Mouse (Mus musculus) kidney, embryonic 16.5 days (tissue): Measurements from ENCODE around the gene 2310061I04Rik. TPM values are rescaled to one million over a fixed set of nuclear protein-coding genes. Genes with fewer than 3 reads are reported as not detected.

Experiments
- ATAC-seq: fragments of 200-750 bp; cut with Nextera tagmentation; 2 replicates; pipeline ENCODE4 v1.8.0; 2017; ENCODE audit warnings: moderate TSS enrichment; ENCODE audit not compliant: low FRiP score, low TSS enrichment
- H3K27ac ChIP-seq: fragments of 300-500 bp; sonication (generic); 2 replicates; pipeline ENCODE4 v1.5.1; 2014; ENCODE audit warnings: low read length
- H3K27me3 ChIP-seq: fragments of 300-500 bp; sonication (generic); 2 replicates; pipeline ENCODE4 v1.6.1; 2014; ENCODE audit warnings: low read length, control low read depth, mixed read lengths; ENCODE audit not compliant: insufficient read depth
- H3K36me3 ChIP-seq: fragments of 300-500 bp; sonication (generic); 2 replicates; pipeline ENCODE4 v1.6.1; 2014; ENCODE audit warnings: low read length, control low read depth, mixed read lengths; ENCODE audit not compliant: insufficient read depth
- H3K4me1 ChIP-seq: fragments of 300-500 bp; sonication (generic); 2 replicates; pipeline ENCODE4 v1.6.1; 2014; ENCODE audit warnings: low read length, control low read depth, mixed read lengths; ENCODE audit not compliant: insufficient read depth
- H3K4me2 ChIP-seq: fragments of 300-500 bp; sonication (generic); replicated peaks from 2 replicates; pipeline ENCODE4 v1.6.1; 2014; ENCODE audit warnings: low read depth, low read length
- H3K4me3 ChIP-seq: fragments of 300-500 bp; sonication (generic); 2 replicates; pipeline ENCODE4 v1.5.1; 2014; ENCODE audit warnings: mild to moderate bottlenecking, low read length
- H3K9ac ChIP-seq: fragments of 300-500 bp; sonication (generic); replicated peaks from 2 replicates; pipeline ENCODE4 v1.6.1; 2014; ENCODE audit warnings: low read length
- H3K9me3 ChIP-seq: fragments of 300-500 bp; sonication (generic); 2 replicates; pipeline ENCODE4 v1.6.1; 2016; ENCODE audit warnings: low read length, control low read depth
- WGBS: fragments of 180-500 bp; shearing (Covaris S2); extraction: QIAGEN DNeasy Blood & Tissue Kit; methylation state at CpG from one replicate; pipeline ENCODE4 v1.1.7; 2014; 5-methylcytosine and 5-hydroxymethylcytosine counted together
- polyA plus RNA-seq: library from polyadenylated mRNA; unstranded; fragments of >200 nt; fragmentation: Nextera tagmentation; extraction: Ambion mirVana; gene quantifications from 2 replicates; pipeline ENCODE4 v1.2.1, GENCODE M21; 2015

Gene 2310061I04Rik
- polyA plus RNA-seq, 1 experiment from 2014 or later: 33.3 TPM

- H3K27me3 ChIP-seq: no peaks in the 10 kb centered on the region
- no peaks in the 10 kb centered on the region for H3K9me3 ChIP-seq
- peak within 1 kb of the TSS; percentile 85 for H3K9ac ChIP-seq
- peak within 1 kb of the TSS; percentile 98 for H3K27ac ChIP-seq
- 0% methylated on average over 32 of the region's 48 CpGs for WGBS
- peak within 1 kb of the TSS; percentile 68 for H3K4me3 ChIP-seq
- peak within 1 kb of the TSS; percentile 83 for H3K4me2 ChIP-seq
- H3K4me1 ChIP-seq: peaks cover 51% of the 10 kb centered on the region
- peak; percentile 66 for ATAC-seq
- H3K36me3 ChIP-seq: no peaks in the 10 kb centered on the region
Measured at GRCm38 (mm10) chr17:35865481-35866280, 31.6 kb downstream of the 2310061I04Rik start, which contains the start of gene Ppp1r18. Gene Ppp1r18, plus strand, starts transcription at chr17:35865593.

GRCm38 (mm10) chr17:35864832-35865353 lies 32.3 kb downstream of the 2310061I04Rik start:
- Histone ChIP-seq H3K4me2 (peak overlapping the region; percentile 83), H3K27me3 (no peaks in the 10 kb centered on the region), H3K27ac (peak overlapping the region; percentile 98), H3K4me1 (peaks cover 48% of the 10 kb centered on the region), H3K4me3 (peak overlapping the region; percentile 68), H3K36me3 (no peaks in the 10 kb centered on the region), H3K9me3 (no peaks in the 10 kb centered on the region), H3K9ac (peak overlapping the region; percentile 85)
- 26% methylated on average over 10 of the region's 10 CpGs for WGBS
- ATAC-seq: no peak

GRCm38 (mm10) chr17:35861198-35861857 lies 35.9 kb downstream of the 2310061I04Rik start, which contains the start of gene Nrm:
Gene Nrm, plus strand, starts transcription at chr17:35861318.
- H3K4me2 ChIP-seq: peak within 1 kb of the TSS; percentile 83
- peak within 1 kb of the TSS; percentile 74 for H3K4me3 ChIP-seq
- H3K9ac ChIP-seq: peak within 1 kb of the TSS; percentile 81
- H3K9me3 ChIP-seq: no peaks in the 10 kb centered on the region
- WGBS: under 1% methylated on average over 47 of the region's 47 CpGs
- H3K4me1 ChIP-seq: peaks cover 22% of the 10 kb centered on the region
- peak within 1 kb of the TSS; percentile 88 for H3K27ac ChIP-seq
- peak; percentile 94 for ATAC-seq
- H3K36me3 ChIP-seq: peaks cover 19% of the 10 kb centered on the region; the same call in 1 of the 2 replicates
- no peaks in the 10 kb centered on the region for H3K27me3 ChIP-seq

GRCm38 (mm10) chr17:35860831-35861197 lies 36.4 kb downstream of the 2310061I04Rik start:
- 2% methylated on average over 12 of the region's 12 CpGs for WGBS
- Histone ChIP-seq H3K27ac (peak overlapping the region; percentile 88), H3K4me3 (peak overlapping the region; percentile 74), H3K9ac (peak overlapping the region; percentile 81), H3K36me3 (peaks cover 19% of the 10 kb centered on the region; the same call in 1 of the 2 replicates), H3K4me2 (peak overlapping the region; percentile 83), H3K4me1 (peaks cover 22% of the 10 kb centered on the region), H3K9me3 (no peaks in the 10 kb centered on the region), H3K27me3 (no peaks in the 10 kb centered on the region)
- peak; percentile 3; the same call in 1 of the 2 replicates for ATAC-seq

GRCm38 (mm10) chr17:35859835-35860234 lies 37.4 kb downstream of the 2310061I04Rik start:
- Histone ChIP-seq H3K27ac (no peak overlapping the region), H3K9ac (no peak overlapping the region), H3K9me3 (no peaks in the 10 kb centered on the region), H3K4me1 (peaks cover 16% of the 10 kb centered on the region), H3K4me3 (no peak overlapping the region), H3K27me3 (no peaks in the 10 kb centered on the region), H3K4me2 (no peak overlapping the region), H3K36me3 (peaks cover 24% of the 10 kb centered on the region; the same call in 1 of the 2 replicates)
- no peak for ATAC-seq
- 43% methylated on average over 2 of the region's 2 CpGs for WGBS

GRCm38 (mm10) chr17:35859371-35859770 lies 37.9 kb downstream of the 2310061I04Rik start:
- 96% methylated on average over 1 of the region's 1 CpGs for WGBS
- peaks cover 11% of the 10 kb centered on the region for H3K4me1 ChIP-seq
- H3K9me3 ChIP-seq: no peaks in the 10 kb centered on the region
- H3K4me2 ChIP-seq: no peak overlapping the region
- H3K27ac ChIP-seq: no peak overlapping the region
- H3K27me3 ChIP-seq: no peaks in the 10 kb centered on the region
- H3K36me3 ChIP-seq: peaks cover 29% of the 10 kb centered on the region
- no peak for ATAC-seq
- H3K9ac ChIP-seq: no peak overlapping the region
- H3K4me3 ChIP-seq: no peak overlapping the region

GRCm38 (mm10) chr17:35850974-35851373 lies 46.3 kb downstream of the 2310061I04Rik start:
- no peak for ATAC-seq
- H3K4me2 ChIP-seq: no peak overlapping the region
- no peak overlapping the region for H3K4me3 ChIP-seq
- no peaks in the 10 kb centered on the region for H3K27me3 ChIP-seq
- H3K9ac ChIP-seq: no peak overlapping the region
- no peak overlapping the region for H3K27ac ChIP-seq
- no peaks in the 10 kb centered on the region for H3K9me3 ChIP-seq
- peaks cover 75% of the 10 kb centered on the region for H3K36me3 ChIP-seq
- H3K4me1 ChIP-seq: no peaks in the 10 kb centered on the region
- 98% methylated on average over 3 of the region's 3 CpGs for WGBS

GRCm38 (mm10) chr17:35848112-35848511 lies 49.1 kb downstream of the 2310061I04Rik start:
- no peaks in the 10 kb centered on the region for H3K27me3 ChIP-seq
- 35% methylated on average over 1 of the region's 1 CpGs for WGBS
- peak; percentile 51; the same call in 1 of the 2 replicates for ATAC-seq
- peaks cover 72% of the 10 kb centered on the region for H3K36me3 ChIP-seq
- no peaks in the 10 kb centered on the region for H3K4me1 ChIP-seq
- no peak overlapping the region for H3K27ac ChIP-seq
- peak overlapping the region; percentile 26; the same call in 1 of the 2 replicates for H3K9ac ChIP-seq
- no peak overlapping the region for H3K4me2 ChIP-seq
- H3K4me3 ChIP-seq: no peak overlapping the region
- no peaks in the 10 kb centered on the region for H3K9me3 ChIP-seq

GRCm38 (mm10) chr17:35843514-35843913 lies 53.7 kb downstream of the 2310061I04Rik start:
- Histone ChIP-seq H3K27ac (no peak overlapping the region), H3K9ac (no peak overlapping the region), H3K36me3 (peaks cover 33% of the 10 kb centered on the region), H3K4me3 (no peak overlapping the region), H3K27me3 (no peaks in the 10 kb centered on the region), H3K4me2 (no peak overlapping the region), H3K4me1 (peaks cover 19% of the 10 kb centered on the region), H3K9me3 (no peaks in the 10 kb centered on the region)
- WGBS: 90% methylated on average over 3 of the region's 3 CpGs
- ATAC-seq: no peak
